Mouse (Mus musculus) lung, embryonic 15.5 days (tissue): ENCODE results near the gene Mbip. TPM values are rescaled to one million over a fixed set of nuclear protein-coding genes. Genes with fewer than 3 reads are reported as not detected.

Experiments used
- ATAC-seq: fragments of 200-750 bp; cut with Nextera tagmentation; 2 replicates; pipeline ENCODE4 v1.8.0; 2017; ENCODE audit warnings: moderate number of reproducible peaks, borderline replicate concordance; ENCODE audit not compliant: low FRiP score, low TSS enrichment; ENCODE audit errors: extremely low read depth
- H3K27ac ChIP-seq: fragments of 300-500 bp; sonication (generic); 2 replicates; pipeline ENCODE4 v1.5.1; 2015; ENCODE audit warnings: moderate library complexity, mild to moderate bottlenecking, inconsistent platforms
- H3K27me3 ChIP-seq: fragments of 300-500 bp; sonication (generic); 2 replicates; pipeline ENCODE4 v1.6.1; 2015; ENCODE audit warnings: inconsistent platforms
- H3K36me3 ChIP-seq: fragments of 300-500 bp; sonication (generic); 2 replicates; pipeline ENCODE4 v1.6.1; 2015; ENCODE audit warnings: inconsistent platforms
- H3K4me1 ChIP-seq: fragments of 300-500 bp; sonication (generic); 2 replicates; pipeline ENCODE4 v1.6.1; 2015; ENCODE audit warnings: inconsistent platforms
- H3K4me2 ChIP-seq: fragments of 300-500 bp; sonication (generic); 2 replicates; pipeline ENCODE4 v1.6.1; 2015; ENCODE audit warnings: inconsistent platforms, mild to moderate bottlenecking, moderate library complexity
- H3K4me3 ChIP-seq: fragments of 300-500 bp; sonication (generic); 2 replicates; pipeline ENCODE4 v1.5.1; 2015; ENCODE audit warnings: mild to moderate bottlenecking, inconsistent platforms
- H3K9ac ChIP-seq: fragments of 300-500 bp; sonication (generic); 2 replicates; pipeline ENCODE4 v1.6.1; 2015; ENCODE audit warnings: inconsistent platforms
- H3K9me3 ChIP-seq: fragments of 300-500 bp; sonication (generic); 2 replicates; pipeline ENCODE4 v1.6.1; 2016; ENCODE audit warnings: inconsistent platforms
- whole genome bisulfite sequencing: fragments of 180-500 bp; shearing (Covaris S2); methylation state at CpG from one replicate; pipeline ENCODE4 v1.1.7; 2015; 5-methylcytosine and 5-hydroxymethylcytosine counted together
- polyA plus RNA-seq: library from polyadenylated mRNA; unstranded; fragments of >200 nt; fragmentation: Nextera tagmentation; extraction: Ambion mirVana; gene quantifications from 2 replicates; pipeline ENCODE4 v1.2.1, GENCODE M21; 2015

Gene Mbip
- 183 and 192 TPM in 2 replicates for polyA plus RNA-seq

DNA sequence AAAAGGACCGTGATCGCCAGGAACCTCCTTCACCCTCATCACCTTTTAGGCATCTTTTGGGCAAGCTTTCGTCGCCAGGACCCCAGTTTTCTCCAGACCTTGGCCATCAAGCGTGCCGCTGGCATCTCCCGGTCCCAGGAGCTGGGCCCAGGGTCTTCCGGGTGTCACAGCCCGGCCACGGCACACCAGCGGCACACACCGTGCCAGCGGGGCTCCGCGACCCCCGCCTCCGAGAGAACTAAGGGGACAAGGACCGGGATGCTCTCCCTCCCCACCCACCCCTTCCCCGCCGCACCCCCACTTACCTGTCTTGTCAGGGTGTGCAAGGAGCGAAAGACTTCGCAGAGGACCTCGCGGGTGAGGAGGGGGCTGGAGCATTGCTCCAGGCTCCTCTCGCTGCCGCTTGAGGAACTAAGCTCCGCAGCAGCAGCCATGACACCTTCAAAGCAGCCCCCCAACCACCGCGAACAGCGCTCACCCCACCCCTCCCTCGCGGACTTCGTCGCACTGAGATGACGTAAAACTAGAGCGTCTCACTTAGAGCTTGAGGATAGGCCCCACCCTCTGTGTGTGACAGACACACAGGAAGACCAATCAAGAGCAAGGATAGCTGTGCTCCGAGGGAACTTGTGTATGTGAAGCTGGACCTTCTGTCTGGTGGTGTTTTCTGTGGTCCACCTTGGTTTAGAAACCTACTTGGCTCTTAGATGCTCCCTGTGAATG is at the start of gene Mbip:
Gene Mbip, minus strand, starts transcription at position 528 of the 723 bp plus-strand sequence.
- Histone ChIP-seq H3K9me3 (no peaks in the 10 kb centered on the region), H3K4me2 (peak within 1 kb of the TSS; percentile 52), H3K27me3 (no peaks in the 10 kb centered on the region), H3K4me3 (peak within 1 kb of the TSS; percentile 93), H3K4me1 (no peaks in the 10 kb centered on the region), H3K36me3 (no peaks in the 10 kb centered on the region), H3K27ac (peak within 1 kb of the TSS; percentile 91), H3K9ac (peak within 1 kb of the TSS; percentile 94)
- ATAC-seq = peak; percentile 99
- 0% methylated on average over 34 of the region's 37 CpGs for WGBS

DNA sequence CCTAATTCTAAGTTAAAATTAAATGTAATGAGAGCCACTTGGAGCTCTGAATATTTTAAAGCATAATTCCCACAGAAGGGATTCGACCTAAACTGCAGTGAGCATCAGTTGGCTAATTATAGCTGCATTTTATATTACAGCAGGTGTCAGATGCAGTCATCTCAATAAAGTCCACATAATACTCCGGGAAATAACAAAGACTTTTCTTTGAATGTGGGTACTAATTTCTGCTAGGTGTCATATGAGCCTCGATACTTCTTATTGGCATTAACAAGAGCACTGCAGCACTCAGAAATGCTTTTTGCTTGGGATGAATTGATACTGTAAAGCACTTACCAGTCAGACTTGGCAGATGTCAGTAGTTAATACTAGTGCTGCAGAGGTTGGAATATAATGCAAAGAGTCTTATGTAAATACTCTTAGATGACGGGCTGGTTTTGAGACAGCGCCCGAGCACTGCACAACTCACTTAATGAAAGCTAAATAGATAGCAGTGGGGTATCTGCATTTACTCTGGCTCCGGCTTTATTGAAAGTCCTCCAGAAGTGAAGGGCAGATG is 42.0 kb upstream of the Mbip start:
- Histone ChIP-seq H3K27ac (no peak overlapping the region), H3K36me3 (no peaks in the 10 kb centered on the region), H3K4me1 (no peaks in the 10 kb centered on the region), H3K27me3 (no peaks in the 10 kb centered on the region), H3K4me3 (no peak overlapping the region), H3K4me2 (0 out of 2 replicates have a peak overlapping the region, but pooled peaks have one; percentile 15), H3K9me3 (no peaks in the 10 kb centered on the region), H3K9ac (no peak overlapping the region)
- 50% methylated on average over 7 of the region's 7 CpGs for WGBS
- no peak for ATAC-seq

DNA sequence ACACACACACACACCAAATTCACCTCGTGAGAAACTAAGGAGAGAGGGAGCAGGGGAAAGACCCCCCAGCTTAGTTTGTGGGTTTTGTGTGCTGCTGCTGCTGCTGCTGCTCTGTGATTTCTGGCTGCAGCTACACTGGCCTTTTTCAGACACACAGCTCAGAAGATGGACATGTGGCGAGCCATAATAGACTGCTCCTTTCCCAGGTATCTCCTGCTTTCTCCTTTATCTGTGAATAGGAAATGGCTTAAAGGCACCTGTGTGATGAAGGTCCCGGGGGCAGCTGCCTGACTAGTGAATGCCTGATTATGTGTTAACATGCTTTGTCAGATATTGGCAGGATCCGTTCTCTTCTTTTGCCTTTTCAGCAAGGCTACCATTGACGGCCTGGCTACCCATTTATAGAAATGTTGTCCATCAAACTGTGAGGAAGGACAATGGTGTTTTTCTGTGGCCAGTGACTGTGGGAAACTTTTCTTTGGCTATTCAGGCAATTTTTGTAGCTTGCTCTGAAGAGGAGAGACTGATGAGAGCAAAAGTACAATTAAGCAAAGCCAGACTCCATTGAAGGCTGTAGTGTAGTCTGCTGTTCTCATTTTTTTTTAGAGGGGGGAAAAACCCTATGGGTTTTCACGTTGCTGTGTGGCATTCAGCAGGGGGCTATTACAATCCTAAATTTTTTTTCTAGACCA is 41.4 kb upstream of the Mbip start:
- Histone ChIP-seq H3K27me3 (no peaks in the 10 kb centered on the region), H3K36me3 (no peaks in the 10 kb centered on the region), H3K4me1 (no peaks in the 10 kb centered on the region), H3K4me3 (no peak overlapping the region), H3K27ac (no peak overlapping the region), H3K9ac (no peak overlapping the region), H3K4me2 (no peak overlapping the region), H3K9me3 (no peaks in the 10 kb centered on the region)
- ATAC-seq = no peak
- 59% methylated on average over 6 of the region's 6 CpGs for WGBS

- Histone ChIP-seq H3K9me3 (no peaks in the 10 kb centered on the region), H3K4me1 (no peaks in the 10 kb centered on the region), H3K9ac (peak overlapping the region; percentile 94), H3K4me2 (peak overlapping the region; percentile 52), H3K27ac (peak overlapping the region; percentile 91), H3K27me3 (no peaks in the 10 kb centered on the region), H3K4me3 (peak overlapping the region; percentile 93), H3K36me3 (no peaks in the 10 kb centered on the region)
- WGBS = 2% methylated on average over 5 of the region's 5 CpGs
- ATAC-seq = no peak
Observed at GRCm38 (mm10) chr12:56344771-56345314, 851 bp downstream of the Mbip start.

DNA sequence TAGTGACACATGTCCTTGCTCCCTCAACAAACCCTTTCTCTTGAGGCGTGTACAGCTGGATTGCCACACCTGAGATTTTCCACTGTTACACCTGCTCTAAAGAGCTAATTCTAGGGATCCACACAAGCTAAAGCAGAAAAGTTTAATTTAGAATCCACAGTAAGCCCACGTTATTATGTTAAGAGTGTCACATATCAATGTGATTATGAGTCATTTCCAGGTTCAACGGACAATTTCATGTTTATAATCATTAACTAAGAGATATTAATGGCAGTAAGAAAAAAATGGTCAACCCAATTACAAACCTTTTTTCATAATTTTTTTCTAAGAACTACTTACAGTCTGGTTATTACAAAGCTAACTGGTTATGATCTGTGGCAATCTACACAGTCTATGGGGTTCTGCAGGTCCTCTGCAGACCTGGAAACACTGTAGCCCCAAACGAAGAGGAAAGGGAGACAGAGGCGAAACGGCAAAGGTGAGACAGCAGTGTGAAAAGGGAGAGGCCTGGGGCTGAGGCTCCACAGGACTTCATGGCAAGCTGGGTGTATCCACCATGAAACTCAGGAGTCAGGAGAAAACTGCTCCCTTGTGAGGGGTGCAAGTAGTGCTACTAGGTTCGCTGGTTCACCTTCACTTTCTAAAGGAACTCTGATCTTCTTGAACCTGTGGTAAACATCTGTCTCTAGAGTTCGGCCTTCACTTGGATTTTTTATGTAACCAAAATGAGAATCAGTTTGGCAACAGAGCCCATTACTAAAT is 6.2 kb downstream of the Mbip start:
- H3K36me3 ChIP-seq = peaks cover 22% of the 10 kb centered on the region
- no peaks in the 10 kb centered on the region for H3K9me3 ChIP-seq
- no peaks in the 10 kb centered on the region for H3K4me1 ChIP-seq
- H3K27ac ChIP-seq = peak overlapping the region; percentile 78
- no peak overlapping the region for H3K4me3 ChIP-seq
- H3K4me2 ChIP-seq = peak overlapping the region; percentile 34; the same call in 1 of the 2 replicates
- no peaks in the 10 kb centered on the region for H3K27me3 ChIP-seq
- ATAC-seq = no peak
- peak overlapping the region; percentile 36 for H3K9ac ChIP-seq
- WGBS = 59% methylated on average over 8 of the region's 8 CpGs

DNA sequence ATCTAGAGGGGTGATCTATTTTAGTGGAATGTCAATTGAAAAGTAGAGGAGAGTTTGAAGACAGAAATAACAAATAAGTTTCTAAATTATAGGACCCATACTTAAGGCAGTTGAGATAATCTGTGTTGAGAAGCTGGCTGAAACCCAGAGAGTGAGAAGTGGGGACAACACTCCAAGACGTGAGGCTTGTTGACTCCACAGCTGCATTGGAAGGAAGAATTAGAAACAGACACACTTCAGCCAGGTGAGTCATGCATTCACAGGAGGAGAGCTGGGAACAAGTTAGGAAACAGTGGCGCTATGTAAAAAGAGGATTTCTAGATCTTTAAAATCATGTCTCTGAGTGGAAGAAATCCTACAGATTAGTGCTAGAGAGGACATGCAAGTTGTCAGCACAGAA is 12.2 kb downstream of the Mbip start:
- peak overlapping the region; percentile 56 for H3K27ac ChIP-seq
- no peaks in the 10 kb centered on the region for H3K27me3 ChIP-seq
- H3K4me3 ChIP-seq = no peak overlapping the region
- no peak overlapping the region for H3K9ac ChIP-seq
- no peak for ATAC-seq
- peaks cover 3% of the 10 kb centered on the region; the same call in 1 of the 2 replicates for H3K4me1 ChIP-seq
- H3K4me2 ChIP-seq = no peak overlapping the region
- WGBS = 61% methylated on average over 2 of the region's 2 CpGs
- H3K36me3 ChIP-seq = peaks cover 66% of the 10 kb centered on the region
- no peaks in the 10 kb centered on the region for H3K9me3 ChIP-seq

DNA sequence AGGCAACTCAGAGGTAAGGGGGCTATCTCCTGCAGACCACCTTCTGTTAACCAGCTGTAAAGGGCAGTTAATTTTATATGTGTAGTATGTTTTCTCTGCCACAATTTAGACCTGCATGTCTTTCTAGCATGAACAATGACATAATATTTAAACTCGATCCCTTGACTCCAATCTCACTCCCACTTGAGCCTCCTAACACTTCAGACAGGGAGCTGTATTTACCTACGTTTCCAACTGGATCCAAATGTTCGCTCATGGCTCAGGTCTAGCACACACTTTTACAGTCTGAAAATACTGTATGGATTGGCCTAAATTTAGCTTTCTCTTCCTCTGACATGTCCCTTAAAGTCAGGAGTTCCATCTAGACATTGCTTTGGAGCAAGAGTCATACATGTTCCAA is 13.2 kb downstream of the Mbip start:
- Histone ChIP-seq H3K27me3 (no peaks in the 10 kb centered on the region), H3K4me1 (peaks cover 3% of the 10 kb centered on the region; the same call in 1 of the 2 replicates), H3K9ac (no peak overlapping the region), H3K4me2 (no peak overlapping the region), H3K9me3 (no peaks in the 10 kb centered on the region), H3K4me3 (no peak overlapping the region), H3K27ac (peak overlapping the region; percentile 56), H3K36me3 (peaks cover 74% of the 10 kb centered on the region)
- WGBS = 61% methylated on average over 3 of the region's 3 CpGs
- no peak for ATAC-seq

GRCm38 (mm10) chr12:56327448-56327998 is 18.2 kb downstream of the Mbip start:
- H3K27ac ChIP-seq = no peak overlapping the region
- no peak overlapping the region for H3K9ac ChIP-seq
- ATAC-seq = no peak
- H3K4me3 ChIP-seq = no peak overlapping the region
- WGBS = 82% methylated on average over 6 of the region's 6 CpGs
- peaks cover 54% of the 10 kb centered on the region for H3K36me3 ChIP-seq
- no peaks in the 10 kb centered on the region for H3K4me1 ChIP-seq
- no peaks in the 10 kb centered on the region for H3K27me3 ChIP-seq
- no peak overlapping the region for H3K4me2 ChIP-seq
- H3K9me3 ChIP-seq = no peaks in the 10 kb centered on the region

DNA sequence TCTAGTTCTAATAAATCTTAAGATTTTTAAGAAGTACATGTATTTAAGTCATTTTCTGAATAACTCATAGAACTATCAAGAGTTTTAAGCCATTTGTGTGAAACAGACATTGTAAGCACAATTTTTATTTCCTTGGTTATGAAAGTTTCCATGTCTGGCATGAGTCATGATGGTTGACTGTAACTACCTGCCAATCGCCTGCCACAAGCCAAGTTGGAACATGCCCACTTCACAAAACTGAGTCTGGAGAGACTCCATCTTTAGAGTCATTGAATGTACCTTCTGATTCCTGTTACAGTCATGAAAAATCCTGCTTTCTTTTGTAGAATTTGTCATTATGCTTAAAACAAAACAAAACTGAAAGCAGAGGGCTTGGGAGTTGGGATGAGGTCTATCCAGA is 19.8 kb downstream of the Mbip start:
- Histone ChIP-seq H3K4me3 (no peak overlapping the region), H3K4me1 (no peaks in the 10 kb centered on the region), H3K36me3 (peaks cover 46% of the 10 kb centered on the region), H3K27me3 (no peaks in the 10 kb centered on the region), H3K27ac (no peak overlapping the region), H3K4me2 (no peak overlapping the region), H3K9me3 (no peaks in the 10 kb centered on the region), H3K9ac (no peak overlapping the region)
- WGBS = 85% methylated on average over 1 of the region's 1 CpGs
- no peak for ATAC-seq

GRCm38 (mm10) chr12:56318941-56319340 is 26.8 kb downstream of the Mbip start:
- Histone ChIP-seq H3K9me3 (no peaks in the 10 kb centered on the region), H3K4me3 (no peak overlapping the region), H3K27ac (no peak overlapping the region), H3K4me2 (no peak overlapping the region), H3K4me1 (0 out of 2 replicates have a peak, but pooled peaks cover 3% of the 10 kb centered on the region), H3K9ac (no peak overlapping the region), H3K27me3 (no peaks in the 10 kb centered on the region), H3K36me3 (no peaks in the 10 kb centered on the region)
- no peak for ATAC-seq
- WGBS = 55% methylated on average over 4 of the region's 4 CpGs

GRCm38 (mm10) chr12:56318059-56318458 is 27.6 kb downstream of the Mbip start:
- no peak overlapping the region for H3K4me2 ChIP-seq
- H3K4me3 ChIP-seq = no peak overlapping the region
- H3K4me1 ChIP-seq = 0 out of 2 replicates have a peak, but pooled peaks cover 3% of the 10 kb centered on the region
- no peaks in the 10 kb centered on the region for H3K36me3 ChIP-seq
- H3K27ac ChIP-seq = no peak overlapping the region
- H3K9ac ChIP-seq = no peak overlapping the region
- WGBS = 74% methylated on average over 8 of the region's 8 CpGs
- H3K9me3 ChIP-seq = no peaks in the 10 kb centered on the region
- ATAC-seq = no peak
- H3K27me3 ChIP-seq = no peaks in the 10 kb centered on the region
